ENCODE assay signal across 8 mouse cellular contexts in the genomic region with DNA sequence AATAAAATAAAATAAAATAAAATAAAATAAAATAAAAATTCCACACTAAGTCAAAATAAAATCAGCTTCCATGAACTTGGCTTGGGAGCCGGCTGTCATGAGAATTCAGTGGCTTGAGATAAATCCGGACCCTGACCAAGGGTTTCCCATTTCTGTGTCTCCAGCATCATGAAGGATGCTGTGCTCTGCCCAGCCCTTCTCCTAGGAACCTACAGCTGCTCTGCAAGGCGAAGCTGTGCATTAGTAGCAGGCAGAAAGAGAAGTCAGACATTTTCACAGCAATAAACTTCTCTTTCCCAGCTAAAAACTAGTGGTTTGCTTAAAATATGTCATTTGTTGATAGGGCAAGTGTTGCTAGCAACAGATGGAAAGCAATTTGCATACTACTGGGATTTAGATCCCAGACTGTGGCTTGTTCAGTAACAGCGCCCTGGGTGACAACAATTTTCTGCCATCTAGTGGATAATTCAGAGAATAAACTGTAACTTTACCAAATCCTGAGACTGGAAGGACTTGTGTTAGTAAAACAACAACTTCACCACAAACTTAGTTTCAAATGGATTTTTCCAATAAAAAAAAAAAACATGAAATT.
DNase-seq lines count a peak whose midpoint lies in the region; ATAC-seq and TF ChIP-seq lines count a peak whose summit lies in the region.

No protein-coding gene starts in this region.

- H3K4me1 ChIP-seq in liver, adult 2 months (ENCODE audit: control insufficient read depth, insufficient read depth, low read length) = no peaks in the 10 kb centered on the region
- no peaks in the 10 kb centered on the region for H3K4me1 ChIP-seq in liver, embryonic 11.5 days (replicated peaks; ENCODE audit: control insufficient read depth, insufficient read depth, low read length)
- no peaks in the 10 kb centered on the region for H3K4me1 ChIP-seq in forebrain, embryonic 16.5 days (replicated peaks; ENCODE audit: control insufficient read depth, insufficient read depth, low read length)
- no peaks in the 10 kb centered on the region for H3K4me1 ChIP-seq in midbrain, postnatal 0 days (ENCODE audit: insufficient read depth, low read length)

- ATAC-seq in liver, embryonic 11.5 days (replicated peaks; ENCODE audit: low FRiP score) = no peak
- peak; percentile 94 for ATAC-seq in forebrain, embryonic 16.5 days
- no peak for ATAC-seq in midbrain, postnatal 0 days (ENCODE audit: low FRiP score)

- no peak overlapping the region for H3K4me2 ChIP-seq in liver, embryonic 11.5 days
- no peak overlapping the region for H3K4me2 ChIP-seq in forebrain, embryonic 16.5 days (ENCODE audit: low read length)
- H3K4me2 ChIP-seq in midbrain, postnatal 0 days (ENCODE audit: low read depth, low read length, poor library complexity, severe bottlenecking) = no peak overlapping the region

- 0 out of 2 replicates have a peak, but pooled peaks have one; percentile 3 for TF ChIP-seq CTCF in liver, adult 2 months (IDR thresholded peaks at IDR 0.05; ENCODE audit: low read depth, low read length)
- TF ChIP-seq CTCF in midbrain, postnatal 0 days (IDR thresholded peaks at IDR 0.05) = peak; percentile 70

- intact Hi-C loops in heart, postnatal 25 days (cut with DNase I) = loop anchor here (10.0 kb wide), 1 partner anchor 455 kb away; no protein-coding TSS in a partner anchor

- H3K27me3 ChIP-seq in liver, adult 2 months (ENCODE audit: control insufficient read depth, insufficient read depth, low read length) = no peaks in the 10 kb centered on the region
- no peaks in the 10 kb centered on the region for H3K27me3 ChIP-seq in liver, embryonic 11.5 days (replicated peaks; ENCODE audit: control insufficient read depth, insufficient read depth, low read length)
- no peaks in the 10 kb centered on the region for H3K27me3 ChIP-seq in forebrain, embryonic 16.5 days (replicated peaks; ENCODE audit: control insufficient read depth, insufficient read depth, low read length)
- H3K27me3 ChIP-seq in midbrain, postnatal 0 days (ENCODE audit: insufficient read depth, low read length) = no peaks in the 10 kb centered on the region

- no peaks in the 10 kb centered on the region for H3K79me2 ChIP-seq in liver, adult 2 months (ENCODE audit: control insufficient read depth, insufficient read depth, low read length)

- H3K9ac ChIP-seq in liver, adult 2 months (ENCODE audit: low read depth, low read length) = no peak overlapping the region
- H3K9ac ChIP-seq in liver, embryonic 11.5 days (ENCODE audit: low read depth, low read length) = no peak overlapping the region
- no peak overlapping the region for H3K9ac ChIP-seq in forebrain, embryonic 16.5 days (replicated peaks; ENCODE audit: low read depth, low read length)
- no peak overlapping the region for H3K9ac ChIP-seq in midbrain, postnatal 0 days (replicated peaks; ENCODE audit: low read length, poor library complexity, severe bottlenecking)

- DNase-seq in cerebellum, adult 9-10 months = peak; percentile 5
- no peak for DNase-seq in cerebellum, postnatal 36 days
- peak; percentile 3 for DNase-seq in liver, adult 2 months (ENCODE audit: extremely low read depth, low read depth, low spot score)
- no peak for DNase-seq in liver, embryonic 11.5 days (ENCODE audit: low spot score)
- peak; percentile 57 for DNase-seq in midbrain, postnatal 0 days (ENCODE audit: low spot score)
- no peak for DNase-seq in T-cell, adult 2 months (ENCODE audit: low spot score)
- no peak for DNase-seq in heart, postnatal 25 days (ENCODE audit: low spot score)

- no peak for TF ChIP-seq POLR2A in liver, adult 2 months (IDR thresholded peaks at IDR 0.05; ENCODE audit: extremely low read depth, insufficient read depth, low read length)

- 60% methylated on average over 4 of the region's 4 CpGs for WGBS in liver, adult 2 months
- 60% methylated on average over 4 of the region's 4 CpGs for WGBS in liver, embryonic 11.5 days
- WGBS in forebrain, embryonic 16.5 days = 61% methylated on average over 4 of the region's 4 CpGs
- 67% methylated on average over 4 of the region's 4 CpGs for WGBS in midbrain, postnatal 0 days

- no peaks in the 10 kb centered on the region for H3K36me3 ChIP-seq in liver, adult 2 months (ENCODE audit: control insufficient read depth, insufficient read depth, low read length)
- H3K36me3 ChIP-seq in liver, embryonic 11.5 days (ENCODE audit: control insufficient read depth, insufficient read depth, low read length) = no peaks in the 10 kb centered on the region
- H3K36me3 ChIP-seq in forebrain, embryonic 16.5 days (ENCODE audit: control insufficient read depth, insufficient read depth) = no peaks in the 10 kb centered on the region
- H3K36me3 ChIP-seq in midbrain, postnatal 0 days (ENCODE audit: insufficient read depth, low read length) = no peaks in the 10 kb centered on the region

- no peaks in the 10 kb centered on the region for H3K9me3 ChIP-seq in liver, embryonic 11.5 days (ENCODE audit: control insufficient read depth, low read length)
- H3K9me3 ChIP-seq in forebrain, embryonic 16.5 days (ENCODE audit: control insufficient read depth, low read length) = no peaks in the 10 kb centered on the region
- H3K9me3 ChIP-seq in midbrain, postnatal 0 days (ENCODE audit: low read length) = no peaks in the 10 kb centered on the region

- no peak overlapping the region for H3K4me3 ChIP-seq in liver, adult 2 months (ENCODE audit: insufficient read depth, low read depth, low read length)
- H3K4me3 ChIP-seq in liver, embryonic 11.5 days (ENCODE audit: low read depth, low read length) = no peak overlapping the region
- H3K4me3 ChIP-seq in forebrain, embryonic 16.5 days (replicated peaks; ENCODE audit: low read length) = no peak overlapping the region
- no peak overlapping the region for H3K4me3 ChIP-seq in midbrain, postnatal 0 days (ENCODE audit: low read depth, low read length)

- H3K27ac ChIP-seq in liver, adult 2 months (replicated peaks; ENCODE audit: insufficient read depth, low read depth, low read length) = no peak overlapping the region
- no peak overlapping the region for H3K27ac ChIP-seq in liver, embryonic 11.5 days (ENCODE audit: low read depth, low read length)
- no peak overlapping the region for H3K27ac ChIP-seq in forebrain, embryonic 16.5 days (ENCODE audit: low read length)
- no peak overlapping the region for H3K27ac ChIP-seq in midbrain, postnatal 0 days (ENCODE audit: low read depth, low read length)

Comparison
In these comparisons a context has a peak if more than half of its experiments do, and no peak if none do; other contexts are left out.
1. DNase-seq: peak in cerebellum, adult 9-10 months (single experiment), liver, adult 2 months (single experiment) and midbrain, postnatal 0 days (single experiment); none in cerebellum, postnatal 36 days (0 of 2), liver, embryonic 11.5 days (single experiment), T-cell, adult 2 months (single experiment) and heart, postnatal 25 days (single experiment).